Mouse (Mus musculus) forebrain, embryonic 13.5 days (tissue): ENCODE measurements around the gene Lgals1. TPM values are rescaled to one million over a fixed set of nuclear protein-coding genes. Genes with fewer than 3 reads are reported as not detected.
"Not testable (repeated sequence)": the region's sequence is repeated elsewhere in the genome, so short reads cannot be mapped to it uniquely, and the experiment has no call there.

Experiments used
- ATAC-seq: fragments of 200-750 bp; cut with Nextera tagmentation; 2 replicates; pipeline ENCODE4 v1.8.0; 2017
- H3K27ac ChIP-seq: fragments of 300-500 bp; sonication (generic); 2 replicates; pipeline ENCODE4 v1.5.1; 2015; ENCODE audit warnings: inconsistent platforms, mild to moderate bottlenecking, moderate library complexity
- H3K27me3 ChIP-seq: fragments of 300-500 bp; sonication (generic); 2 replicates; pipeline ENCODE4 v1.6.1; 2015; ENCODE audit warnings: mild to moderate bottlenecking, inconsistent platforms
- H3K36me3 ChIP-seq: fragments of 300-500 bp; sonication (generic); 2 replicates; pipeline ENCODE4 v1.6.1; 2015; ENCODE audit warnings: mild to moderate bottlenecking, inconsistent platforms; ENCODE audit not compliant: poor library complexity, severe bottlenecking
- H3K4me1 ChIP-seq: fragments of 300-500 bp; sonication (generic); 2 replicates; pipeline ENCODE4 v1.6.1; 2015; ENCODE audit warnings: inconsistent platforms
- H3K4me2 ChIP-seq: fragments of 300-500 bp; sonication (generic); 2 replicates; pipeline ENCODE4 v1.6.1; 2015; ENCODE audit warnings: inconsistent platforms, mild to moderate bottlenecking, moderate library complexity
- H3K4me3 ChIP-seq: fragments of 300-500 bp; sonication (generic); 2 replicates; pipeline ENCODE4 v1.5.1; 2015; ENCODE audit warnings: mild to moderate bottlenecking, inconsistent platforms
- H3K9ac ChIP-seq: fragments of 300-500 bp; sonication (generic); 2 replicates; pipeline ENCODE4 v1.6.1; 2015; ENCODE audit warnings: mild to moderate bottlenecking, inconsistent platforms
- H3K9me3 ChIP-seq: fragments of 300-500 bp; sonication (generic); replicated peaks from 2 replicates; pipeline ENCODE4 v1.6.1; 2016; ENCODE audit warnings: inconsistent platforms
- WGBS: fragments of 180-500 bp; shearing (Covaris S2); methylation state at CpG from one replicate; pipeline ENCODE4 v1.1.7; 2015; 5-methylcytosine and 5-hydroxymethylcytosine counted together
- polyA plus RNA-seq: library from polyadenylated mRNA; unstranded; fragments of >200 nt; fragmentation: Nextera tagmentation; extraction: Ambion mirVana; gene quantifications from 2 replicates; pipeline ENCODE4 v1.2.1, GENCODE M21; 2015

Lgals1 gene
- polyA plus RNA-seq, result 91.7 and 110 TPM in 2 replicates

DNA sequence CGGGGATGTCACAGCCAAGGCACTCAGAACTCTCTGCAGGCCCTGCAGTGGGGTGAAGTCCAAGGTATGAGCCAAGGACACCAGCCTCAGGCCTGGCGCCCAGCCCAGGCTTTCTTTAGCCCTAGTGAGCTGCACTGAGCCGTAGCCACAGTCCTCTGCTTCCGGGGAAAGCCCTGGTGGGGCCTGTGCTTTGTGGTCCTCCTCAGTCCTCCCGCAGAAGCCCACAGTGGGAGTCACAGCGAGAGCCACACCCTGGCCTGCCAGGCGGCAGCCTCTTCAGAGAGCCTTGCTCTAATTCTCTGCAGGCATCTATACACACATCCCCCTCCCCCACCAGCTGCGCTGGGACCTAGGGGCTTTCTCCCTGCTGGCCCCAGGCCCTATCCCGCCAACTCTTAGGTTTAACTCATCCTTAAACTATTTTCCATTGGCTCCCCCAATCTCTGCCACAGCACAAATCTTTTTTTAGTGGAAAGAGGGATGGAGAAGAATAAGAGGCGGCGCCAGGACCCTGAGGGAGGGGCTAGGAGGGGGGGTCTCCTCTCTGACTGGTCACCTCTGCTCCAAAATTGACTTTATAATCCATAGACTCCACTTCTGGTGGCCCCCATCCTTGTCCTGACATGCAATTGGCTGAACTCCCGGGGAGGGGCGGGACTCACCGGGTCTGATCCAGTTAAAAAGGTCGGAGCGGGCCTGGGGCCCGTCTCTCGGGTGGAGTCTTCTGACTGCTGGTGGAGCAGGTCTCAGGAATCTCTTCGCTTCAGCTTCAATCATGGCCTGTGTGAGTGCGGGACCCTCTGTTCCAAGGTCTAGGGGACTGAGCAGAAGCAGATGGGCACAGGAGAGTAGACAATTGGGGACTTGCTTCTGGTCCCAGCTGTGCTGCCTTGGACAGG lies at the start of gene Lgals1:
TSS of gene Lgals1 (plus strand) at position 705 of the 899 bp plus-strand sequence.
- 6% methylated on average over 20 of the region's 20 CpGs for WGBS
- H3K4me1 ChIP-seq, result peaks cover 32% of the 10 kb centered on the region
- H3K4me3 ChIP-seq, result peak within 1 kb of the TSS; percentile 30
- H3K4me2 ChIP-seq, result peak within 1 kb of the TSS; percentile 64
- H3K27ac ChIP-seq, result peak within 1 kb of the TSS; percentile 41
- peak; percentile 55 for ATAC-seq
- no peaks in the 10 kb centered on the region for H3K36me3 ChIP-seq
- H3K27me3 ChIP-seq, result peaks cover 11% of the 10 kb centered on the region
- H3K9me3 ChIP-seq, result no peaks in the 10 kb centered on the region
- peak within 1 kb of the TSS; percentile 46 for H3K9ac ChIP-seq

DNA sequence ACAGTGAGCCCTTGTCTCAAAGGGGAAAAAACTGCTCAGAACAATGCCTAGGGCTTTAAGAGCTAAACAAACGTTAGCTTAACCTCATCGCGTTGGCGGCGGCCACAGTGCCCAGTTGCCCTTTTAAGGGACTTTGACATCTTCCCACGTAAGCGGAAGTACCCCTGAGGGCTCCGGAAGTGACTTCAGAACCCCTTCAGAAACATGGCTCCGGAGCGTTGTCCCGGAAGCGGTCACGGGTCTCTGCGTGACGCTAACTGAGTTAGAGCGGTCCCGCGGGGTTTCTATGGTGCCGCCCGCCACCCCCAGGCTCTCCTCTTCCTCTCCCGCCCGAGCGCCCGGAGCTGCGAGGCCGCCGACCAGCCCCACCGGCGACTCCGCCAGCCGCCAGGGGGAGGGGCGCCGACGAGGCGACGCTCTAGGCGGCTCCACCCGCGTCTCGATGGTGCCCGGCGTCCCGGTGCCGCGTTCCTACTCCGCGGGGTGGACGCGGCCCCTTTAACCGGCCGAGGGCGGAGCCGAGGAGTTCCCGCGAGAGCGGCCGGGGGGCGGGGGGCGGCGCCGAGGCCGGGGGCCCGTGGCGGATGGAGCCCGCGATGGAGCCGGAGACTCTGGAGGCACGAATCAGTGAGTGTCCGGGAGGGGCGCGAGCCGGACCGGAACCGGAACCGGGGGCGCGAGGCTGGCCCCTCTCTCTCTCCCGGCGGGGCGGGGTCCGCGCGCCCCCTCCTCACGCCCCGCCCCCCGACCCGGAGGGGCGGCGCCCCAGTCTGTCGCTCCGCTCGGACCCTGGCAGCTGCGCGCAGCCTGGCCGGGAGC lies 49.3 kb upstream of the Lgals1 start, which contains the start of gene Gga1:
TSS of gene Gga1 (plus strand) at position 200 of the 819 bp plus-strand sequence.
- WGBS, result under 1% methylated on average over 65 of the region's 95 CpGs
- H3K4me1 ChIP-seq, result peaks cover 47% of the 10 kb centered on the region
- peak within 1 kb of the TSS; percentile 85 for H3K4me2 ChIP-seq
- no peaks in the 10 kb centered on the region for H3K27me3 ChIP-seq
- H3K36me3 ChIP-seq, result peaks cover 24% of the 10 kb centered on the region
- no peaks in the 10 kb centered on the region for H3K9me3 ChIP-seq
- peak within 1 kb of the TSS; percentile 98 for H3K27ac ChIP-seq
- H3K9ac ChIP-seq, result peak within 1 kb of the TSS; percentile 83
- ATAC-seq, result peak; percentile 92
- H3K4me3 ChIP-seq, result peak within 1 kb of the TSS; percentile 66

DNA sequence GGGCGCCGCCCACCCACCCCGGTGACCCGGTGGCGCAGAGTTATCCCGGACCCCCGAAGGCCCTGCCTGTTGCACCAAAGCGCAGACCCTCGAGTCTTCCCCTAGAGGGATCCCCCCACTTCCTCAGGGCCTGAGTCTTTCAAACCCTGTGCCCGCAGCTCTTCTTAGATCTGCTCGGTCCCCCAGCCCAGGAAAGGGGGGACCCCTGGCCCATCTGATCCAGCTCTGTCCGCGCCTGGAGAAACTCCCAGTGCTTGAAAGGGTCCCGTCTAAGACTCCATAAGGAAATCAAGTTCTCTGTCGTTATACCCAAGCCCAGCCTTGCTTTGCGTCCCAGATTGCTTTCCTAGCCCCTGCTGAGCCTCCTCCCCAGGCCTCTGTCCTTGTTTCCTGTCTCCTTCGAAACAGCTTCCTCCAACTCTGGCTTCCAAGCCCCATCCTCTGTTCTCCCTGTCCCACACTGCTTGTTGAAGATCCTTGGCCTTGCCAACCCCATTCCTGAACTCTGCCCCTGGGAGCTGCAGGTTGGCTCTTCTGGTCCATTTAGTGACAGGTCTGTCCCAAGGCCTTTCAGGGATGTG lies 48.6 kb upstream of the Lgals1 start:
- ATAC-seq, result no peak; the same call in 1 of the 2 replicates
- Histone ChIP-seq H3K9ac (peak overlapping the region; percentile 83), H3K9me3 (no peaks in the 10 kb centered on the region), H3K36me3 (peaks cover 31% of the 10 kb centered on the region), H3K4me3 (peak overlapping the region; percentile 66), H3K4me2 (peak overlapping the region; percentile 85), H3K27me3 (no peaks in the 10 kb centered on the region), H3K4me1 (peaks cover 47% of the 10 kb centered on the region), H3K27ac (peak overlapping the region; percentile 98)
- under 1% methylated on average over 15 of the region's 17 CpGs for WGBS

DNA sequence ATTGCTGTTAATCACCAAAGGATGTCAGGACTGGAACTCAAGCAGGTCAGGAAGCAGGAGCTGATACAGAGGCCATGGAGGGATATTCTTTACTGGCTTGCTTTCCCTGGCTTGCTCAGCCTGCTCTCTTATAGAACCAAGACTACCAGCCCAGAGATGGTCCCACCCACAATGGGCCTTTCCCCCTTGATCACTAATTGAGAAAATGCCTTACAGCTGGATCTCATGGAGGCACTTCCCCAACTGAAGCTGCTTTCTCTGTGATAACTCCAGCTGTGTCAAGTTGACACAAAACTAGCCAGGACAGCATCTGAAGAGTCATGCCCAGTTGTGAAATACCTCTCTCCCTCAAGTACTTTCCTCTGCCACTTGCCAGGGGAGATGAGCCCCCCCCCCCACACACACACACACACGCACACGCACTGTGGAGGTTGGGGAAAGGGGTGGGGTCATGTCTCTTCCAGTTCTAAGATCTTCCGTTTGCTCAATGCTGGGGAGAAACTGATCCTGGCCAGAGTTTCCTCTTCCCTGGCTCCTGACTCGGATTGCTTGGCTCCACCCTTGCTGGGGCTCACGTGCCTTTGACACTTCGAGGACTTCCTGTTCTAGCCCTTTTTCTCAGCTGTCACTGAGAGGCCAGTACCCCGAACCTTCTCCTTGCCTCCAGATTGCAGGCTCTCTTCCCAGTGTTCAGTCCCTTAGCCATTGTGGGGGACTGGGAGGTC lies 47.6 kb upstream of the Lgals1 start:
- WGBS, result 77% methylated on average over 7 of the region's 7 CpGs
- H3K4me3 ChIP-seq, H3K27me3 ChIP-seq, ATAC-seq, H3K27ac ChIP-seq, H3K9me3 ChIP-seq: not testable (repeated sequence)
- peak overlapping the region; percentile 85 for H3K4me2 ChIP-seq
- H3K9ac ChIP-seq, result 0 out of 2 replicates have a peak overlapping the region, but pooled peaks have one; percentile 9
- peaks cover 41% of the 10 kb centered on the region for H3K36me3 ChIP-seq
- H3K4me1 ChIP-seq, result peaks cover 43% of the 10 kb centered on the region

DNA sequence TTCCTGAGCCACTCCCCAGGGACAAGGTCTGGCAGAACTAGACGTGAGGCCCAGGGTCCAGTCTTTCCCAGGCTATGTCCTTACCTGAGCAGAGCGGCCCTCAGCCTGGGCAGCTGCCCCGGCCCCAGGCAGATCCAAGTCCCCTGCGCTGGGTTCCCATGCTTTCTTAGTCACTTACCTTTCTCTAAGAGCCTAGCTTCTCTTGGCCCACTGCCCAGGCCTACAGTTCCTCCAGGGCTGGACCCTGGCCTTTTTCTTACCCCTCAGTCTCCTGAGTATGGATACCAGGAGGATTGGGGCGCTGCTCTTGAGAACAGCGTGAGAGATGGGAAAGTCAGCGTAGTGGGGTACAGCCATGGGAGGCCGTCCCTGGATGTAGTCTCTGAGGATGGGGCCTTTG lies 46.1 kb upstream of the Lgals1 start:
- Histone ChIP-seq H3K4me1 (peaks cover 31% of the 10 kb centered on the region), H3K36me3 (peaks cover 54% of the 10 kb centered on the region), H3K9me3 (no peaks in the 10 kb centered on the region), H3K27me3 (no peaks in the 10 kb centered on the region), H3K9ac (peak overlapping the region; percentile 27; the same call in 1 of the 2 replicates), H3K4me2 (no peak overlapping the region), H3K4me3 (no peak overlapping the region), H3K27ac (no peak overlapping the region)
- ATAC-seq, result no peak
- 90% methylated on average over 8 of the region's 8 CpGs for whole genome bisulfite sequencing

DNA sequence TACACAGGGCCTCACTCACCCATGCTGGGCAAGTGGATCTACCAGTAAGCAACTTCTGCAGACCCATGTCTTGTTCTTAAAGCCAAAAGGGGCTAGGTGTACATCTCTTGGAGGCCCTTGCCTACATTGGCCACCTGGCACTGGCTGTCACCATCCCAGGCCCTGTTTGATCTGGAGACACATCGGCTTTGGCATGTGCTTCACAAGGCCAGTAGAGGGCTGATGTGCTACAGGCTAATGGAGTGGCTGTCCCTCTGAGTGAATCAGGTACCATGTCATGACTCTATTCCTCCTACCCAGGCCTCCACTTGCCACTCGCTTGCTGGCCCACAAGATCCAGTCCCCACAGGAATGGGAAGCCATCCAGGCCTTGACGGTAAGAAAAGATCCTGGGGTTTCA lies 44.7 kb upstream of the Lgals1 start:
- H3K27ac ChIP-seq, result no peak overlapping the region
- H3K27me3 ChIP-seq, result no peaks in the 10 kb centered on the region
- no peak overlapping the region for H3K4me3 ChIP-seq
- H3K4me1 ChIP-seq, result peaks cover 18% of the 10 kb centered on the region
- no peak overlapping the region for H3K9ac ChIP-seq
- no peak for ATAC-seq
- H3K9me3 ChIP-seq, result no peaks in the 10 kb centered on the region
- no peak overlapping the region for H3K4me2 ChIP-seq
- 85% methylated on average over 3 of the region's 3 CpGs for WGBS
- H3K36me3 ChIP-seq, result peaks cover 68% of the 10 kb centered on the region

DNA sequence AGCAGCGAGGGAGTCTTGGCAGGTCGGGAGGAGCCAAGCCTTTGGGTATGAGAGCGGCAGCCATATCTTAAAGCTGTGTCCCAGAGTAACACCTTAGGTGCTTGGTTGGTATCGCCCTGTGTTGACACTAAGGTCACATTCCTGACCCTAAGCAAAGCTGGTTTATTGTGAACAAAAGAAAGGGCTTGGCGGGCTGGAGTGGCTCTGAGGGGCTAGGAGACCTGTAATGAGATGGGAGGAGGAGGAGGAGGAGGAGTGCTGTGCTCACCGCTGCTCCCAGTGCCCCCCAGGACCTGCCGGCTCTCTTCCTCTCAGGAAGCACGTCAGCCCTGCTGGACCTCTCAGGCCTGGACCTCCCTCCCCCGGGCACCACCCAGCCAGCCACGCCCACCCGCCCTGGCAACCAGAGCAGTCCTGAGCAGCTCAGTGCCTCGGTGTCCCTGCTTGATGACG lies 37.1 kb upstream of the Lgals1 start:
- H3K9ac ChIP-seq, result no peak overlapping the region
- no peak overlapping the region for H3K4me2 ChIP-seq
- WGBS, result 24% methylated on average over 12 of the region's 13 CpGs
- ATAC-seq, result no peak
- H3K4me3 ChIP-seq, result no peak overlapping the region
- H3K27me3 ChIP-seq, result no peaks in the 10 kb centered on the region
- no peaks in the 10 kb centered on the region for H3K4me1 ChIP-seq
- peaks cover 94% of the 10 kb centered on the region for H3K36me3 ChIP-seq
- H3K9me3 ChIP-seq, result no peaks in the 10 kb centered on the region
- H3K27ac ChIP-seq, result no peak overlapping the region

DNA sequence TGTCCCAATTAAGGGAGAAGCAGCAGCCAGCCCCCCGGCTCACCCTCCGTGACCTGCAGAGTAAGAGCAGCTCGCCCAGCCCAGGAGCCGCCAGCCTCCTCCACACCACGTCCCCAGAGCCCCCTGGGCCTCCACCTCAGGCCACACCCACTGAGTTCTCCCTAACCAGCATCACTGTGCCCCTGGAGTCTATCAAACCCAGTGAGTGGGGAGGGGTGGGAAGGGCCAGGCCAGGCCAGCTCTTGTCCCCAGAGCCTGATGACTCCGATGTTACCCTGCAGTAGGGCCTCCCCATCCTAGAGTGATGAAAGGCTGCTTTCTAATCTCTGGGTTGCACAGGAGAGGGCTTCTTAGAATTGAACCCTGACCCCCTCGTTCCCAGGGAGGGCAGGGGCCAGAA lies 34.1 kb upstream of the Lgals1 start:
- no peak for ATAC-seq
- Histone ChIP-seq H3K36me3 (peaks cover 76% of the 10 kb centered on the region), H3K4me1 (no peaks in the 10 kb centered on the region), H3K27me3 (no peaks in the 10 kb centered on the region), H3K9ac (no peak overlapping the region), H3K27ac (no peak overlapping the region), H3K4me2 (no peak overlapping the region), H3K4me3 (no peak overlapping the region), H3K9me3 (no peaks in the 10 kb centered on the region)
- WGBS, result 74% methylated on average over 7 of the region's 7 CpGs

DNA sequence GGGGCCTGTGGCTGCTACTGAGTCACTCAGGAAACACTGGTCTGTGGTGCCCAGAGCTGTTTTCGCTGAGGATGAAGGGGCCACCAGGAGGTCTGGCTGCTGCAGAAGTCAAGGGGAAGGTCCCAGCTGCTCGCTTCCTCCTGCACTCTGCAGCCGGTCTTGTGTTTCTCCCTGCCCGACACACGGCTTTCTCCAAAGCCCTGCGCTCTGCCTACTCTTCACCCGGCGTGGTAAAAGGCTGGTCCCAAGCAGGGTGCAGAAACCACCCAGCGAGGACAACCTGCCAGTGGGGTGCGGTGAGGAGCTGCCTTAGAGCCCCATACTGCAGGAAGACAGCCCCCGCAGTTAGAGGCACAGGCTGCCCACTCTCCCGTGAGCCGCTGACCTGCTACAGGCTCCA lies 31.8 kb upstream of the Lgals1 start:
- H3K9ac ChIP-seq, result no peak overlapping the region

DNA sequence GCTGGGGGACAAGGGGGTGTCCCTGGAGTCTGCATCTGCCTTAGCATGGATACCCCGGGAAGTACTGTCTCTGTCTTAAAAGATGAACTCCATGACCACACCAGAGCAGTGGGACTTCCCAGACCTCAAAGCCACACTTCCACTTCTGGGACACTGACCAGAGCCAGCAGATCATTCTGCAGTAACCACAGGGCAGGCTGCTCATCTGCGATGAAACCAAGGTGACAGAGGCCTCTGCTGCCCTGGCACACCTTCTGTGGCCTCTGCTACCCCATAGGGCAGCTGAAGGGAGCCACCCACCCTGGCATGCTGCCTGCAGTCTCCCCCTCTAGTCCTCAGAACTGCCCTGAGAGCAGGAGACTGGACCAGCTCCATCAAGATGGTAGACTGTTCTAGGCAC lies 30.8 kb upstream of the Lgals1 start:
- WGBS, result 98% methylated on average over 2 of the region's 2 CpGs
- Histone ChIP-seq H3K36me3 (peaks cover 46% of the 10 kb centered on the region), H3K4me1 (peaks cover 10% of the 10 kb centered on the region), H3K4me2 (no peak overlapping the region), H3K9me3 (no peaks in the 10 kb centered on the region), H3K27ac (no peak overlapping the region), H3K9ac (no peak overlapping the region), H3K27me3 (peaks cover 22% of the 10 kb centered on the region), H3K4me3 (no peak overlapping the region)
- no peak for ATAC-seq

More for the DNA sequence above, 31.8 kb upstream of the Lgals1 start:
- WGBS, result 77% methylated on average over 13 of the region's 13 CpGs
- Histone ChIP-seq H3K27me3 (peaks cover 12% of the 10 kb centered on the region), H3K27ac (no peak overlapping the region), H3K4me2 (no peak overlapping the region), H3K4me3 (no peak overlapping the region), H3K9me3 (no peaks in the 10 kb centered on the region), H3K36me3 (peaks cover 54% of the 10 kb centered on the region), H3K4me1 (no peaks in the 10 kb centered on the region; the same call in 1 of the 2 replicates)
- no peak for ATAC-seq

DNA sequence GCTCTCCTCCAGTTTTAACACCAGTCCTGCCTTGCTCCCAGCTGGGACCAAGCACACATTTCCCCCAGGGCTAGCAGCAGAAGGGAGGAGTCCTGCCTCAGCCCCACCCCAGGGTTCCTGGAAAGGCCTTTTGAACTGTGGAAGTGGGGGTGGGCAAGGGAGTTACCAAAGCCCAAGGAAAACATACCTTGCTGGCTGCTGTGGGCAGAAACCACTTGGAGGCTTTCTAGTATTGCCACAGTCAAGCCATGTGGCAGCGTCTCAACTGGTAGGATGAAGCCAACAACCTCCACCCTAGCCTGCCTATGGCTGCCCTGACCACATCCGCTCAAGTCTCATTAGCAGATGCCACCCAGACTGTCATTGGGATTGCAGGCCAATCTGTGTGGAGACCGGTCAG lies 30.4 kb upstream of the Lgals1 start:
- peaks cover 42% of the 10 kb centered on the region for H3K36me3 ChIP-seq
- H3K4me3 ChIP-seq, result no peak overlapping the region
- H3K27me3 ChIP-seq, result peaks cover 26% of the 10 kb centered on the region
- WGBS, result 88% methylated on average over 3 of the region's 3 CpGs
- no peak for ATAC-seq
- H3K4me2 ChIP-seq, result no peak overlapping the region
- H3K4me1 ChIP-seq, result peaks cover 14% of the 10 kb centered on the region
- H3K9ac ChIP-seq, result no peak overlapping the region
- no peaks in the 10 kb centered on the region for H3K9me3 ChIP-seq
- no peak overlapping the region for H3K27ac ChIP-seq
